Mouse (Mus musculus) embryonic fibroblast, embryonic 13.5 days (primary cell): Measurements from ENCODE around the gene Casz1.

Source experiments
- CTCF ChIP-seq: IDR thresholded peaks from 2 replicates; pipeline ENCODE4 v1.5.1; 2011; ENCODE audit warnings: mild to moderate bottlenecking, control low read depth, low read length, moderate library complexity, borderline replicate concordance; ENCODE audit not compliant: insufficient read depth
- POLR2A ChIP-seq: IDR thresholded peaks from 2 replicates; pipeline ENCODE4 v1.6.1; 2011; ENCODE audit warnings: low read depth, mild to moderate bottlenecking, control low read depth, low read length, moderate library complexity

- no peak for TF ChIP-seq POLR2A
- no peak for TF ChIP-seq CTCF
These were observed 81.2 kb downstream of the Casz1 start for GRCm38 (mm10) chr4:148885401-148885800.
